Mouse (Mus musculus) adrenal gland, postnatal 36 days (tissue): ENCODE results near the gene Dop1a. TPM values are rescaled to one million over a fixed set of nuclear protein-coding genes. Genes with fewer than 3 reads are reported as not detected.

Experiments
- DNase-seq, 2 experiments: peaks; one replicate each; pipeline ENCODE4 v3.0.0; 2021; ENCODE audit warnings: mixed read lengths in 1 of 2
- total RNA-seq, 2 experiments: library from RNA; stranded (reverse); gene quantifications; 2 replicates each; pipeline ENCODE4 v1.2.3; 2021

The Dop1a gene
- total RNA-seq, 2 experiments from 2014 or later: 23.6 to 24.5 TPM

- no peak for DNase-seq
These were observed 40.5 kb downstream of the Dop1a start for GRCm38 (mm10) chr9:86507437-86507836.

GRCm38 (mm10) chr9:86513733-86514132 lies 46.8 kb downstream of the Dop1a start:
- DNase-seq: no peak

GRCm38 (mm10) chr9:86514390-86514789 lies 47.4 kb downstream of the Dop1a start:
- no peak for DNase-seq

- no peak for DNase-seq
These were observed 47.8 kb downstream of the Dop1a start for GRCm38 (mm10) chr9:86514798-86515197.

- no peak for DNase-seq
These were observed 55.4 kb downstream of the Dop1a start for GRCm38 (mm10) chr9:86522335-86522734.

- DNase-seq: peak; percentile 63 to 69
These were observed 58.6 kb downstream of the Dop1a start for GRCm38 (mm10) chr9:86525600-86525999.

- no peak for DNase-seq
These were observed 67.1 kb downstream of the Dop1a start for GRCm38 (mm10) chr9:86534071-86534470.

GRCm38 (mm10) chr9:86543451-86543850 lies 76.5 kb downstream of the Dop1a start:
- no peak for DNase-seq

- DNase-seq: no peak
These were observed 77.6 kb downstream of the Dop1a start for GRCm38 (mm10) chr9:86544559-86544958.

- no peak for DNase-seq
These were observed 82.7 kb downstream of the Dop1a start for GRCm38 (mm10) chr9:86549637-86550162.

- no peak for DNase-seq
These were observed 83.8 kb downstream of the Dop1a start for GRCm38 (mm10) chr9:86550717-86551116.

GRCm38 (mm10) chr9:86553886-86554285 lies 86.9 kb downstream of the Dop1a start:
- DNase-seq: no peak

- DNase-seq: no peak
These were observed 87.7 kb downstream of the Dop1a start for GRCm38 (mm10) chr9:86554641-86555040.

- DNase-seq: peak; percentile 80 to 87
These were observed 93.6 kb downstream of the Dop1a start for GRCm38 (mm10) chr9:86560543-86560942.

- no peak for DNase-seq
These were observed 102.5 kb downstream of the Dop1a start for GRCm38 (mm10) chr9:86569314-86569910.

GRCm38 (mm10) chr9:86570261-86570890 lies 103.4 kb downstream of the Dop1a start:
- DNase-seq: no peak

GRCm38 (mm10) chr9:86570946-86571345 lies 104.0 kb downstream of the Dop1a start:
- no peak for DNase-seq

- peak; percentile 98 to 99 for DNase-seq
These were observed 104.7 kb downstream of the Dop1a start, which contains the start of the genes Pgm3 and Rwdd2a for GRCm38 (mm10) chr9:86571540-86572135. Gene Pgm3, minus strand, starts transcription at chr9:86571842. Gene Rwdd2a, plus strand, starts transcription at chr9:86571991.

- DNase-seq: peak in 1 of 2 experiments; percentile 57
These were observed 105.2 kb downstream of the Dop1a start for GRCm38 (mm10) chr9:86572196-86572595.

GRCm38 (mm10) chr9:86572636-86573291 lies 105.8 kb downstream of the Dop1a start:
- DNase-seq: peak; percentile 82 to 87

GRCm38 (mm10) chr9:86573616-86574303 lies 106.8 kb downstream of the Dop1a start:
- DNase-seq: no peak

- DNase-seq: no peak
These were observed 108.2 kb downstream of the Dop1a start for GRCm38 (mm10) chr9:86575178-86575577.
